Mouse (Mus musculus) Patski (cell line): ENCODE data around the gene Scube2. TPM values are rescaled to one million over a fixed set of nuclear protein-coding genes. Genes with fewer than 3 reads are reported as not detected.

Experiments
- ATAC-seq: fragments of 100-300 bp; one replicate; pipeline ENCODE4 v1.8.0; 2021
- CTCF ChIA-PET: fragments of 350-600 bp; sonication (Branson Sonifier 250); formaldehyde crosslinking; loops from one replicate; lab custom pipeline; 2022; ENCODE audit warnings: inconsistent platforms; lab: Charles Lee
- POLR2A ChIA-PET: fragments of 350-600 bp; sonication (Branson Sonifier 250); formaldehyde crosslinking; loops from one replicate; lab custom pipeline; 2022; ENCODE audit warnings: antibody characterized with exemption, inconsistent platforms; lab: Charles Lee
- DNase-seq: peaks from one replicate; pipeline ENCODE4 v3.0.0-alpha.2; 2011; ENCODE audit warnings: low read depth, low spot score
- H3K27me3 ChIP-seq: fragments of 371-371 bp; one replicate; pipeline ENCODE4 v1.5.1; 2021
- CTCF ChIP-seq: fragments of 100-300 bp; IDR thresholded peaks from one replicate; pipeline ENCODE4 v1.5.1; 2021
- in situ Hi-C: fragments of 300-500 bp; cut with MboI; formaldehyde crosslinking; loops from 3 replicates; pipeline ENCODE4 v1.11.1; 2018; ENCODE audit warnings: low pct_unique_long_range_greater_than_20kb, mixed read lengths
- polyA plus RNA-seq: library from polyadenylated mRNA; unstranded; gene quantifications from one replicate; pipeline ENCODE4 v1.2.3, GENCODE M21; 2021

Gene Scube2
- polyA plus RNA-seq, 1 experiment from 2014 or later: not detected

DNA sequence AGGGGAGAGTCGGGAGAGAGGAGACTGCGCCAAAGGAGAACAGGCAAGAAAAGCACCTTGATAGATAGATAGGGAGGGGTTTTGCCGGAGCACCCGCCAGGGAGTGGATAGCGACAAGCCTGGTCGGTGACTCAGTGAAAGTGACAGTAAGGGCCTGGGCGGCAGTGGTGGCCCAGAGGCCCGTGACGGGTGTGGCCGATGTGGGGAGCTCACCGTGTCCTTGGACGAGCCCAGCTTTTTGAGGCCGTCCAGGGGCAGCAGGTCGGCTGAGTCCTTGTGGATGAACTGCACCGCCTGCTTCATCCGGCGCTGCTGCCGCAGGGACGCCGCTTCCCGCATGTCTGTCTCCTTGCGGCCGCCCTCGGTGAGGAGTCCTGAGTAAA, 84.4 kb downstream of the Scube2 start:
- peaks cover 21% of the 10 kb centered on the region for H3K27me3 ChIP-seq
- POLR2A ChIA-PET: interaction anchor here (1.0 to 3.0 kb wide), 2 partner anchors 12 to 14 kb away, joined by 3 to 9 read pairs; no protein-coding TSS in a partner anchor
- no peak for TF ChIP-seq CTCF
- CTCF ChIA-PET: no interaction called here
- DNase-seq: no peak
- peak; percentile 41 for ATAC-seq
- in situ Hi-C loops: no loop called here

DNA sequence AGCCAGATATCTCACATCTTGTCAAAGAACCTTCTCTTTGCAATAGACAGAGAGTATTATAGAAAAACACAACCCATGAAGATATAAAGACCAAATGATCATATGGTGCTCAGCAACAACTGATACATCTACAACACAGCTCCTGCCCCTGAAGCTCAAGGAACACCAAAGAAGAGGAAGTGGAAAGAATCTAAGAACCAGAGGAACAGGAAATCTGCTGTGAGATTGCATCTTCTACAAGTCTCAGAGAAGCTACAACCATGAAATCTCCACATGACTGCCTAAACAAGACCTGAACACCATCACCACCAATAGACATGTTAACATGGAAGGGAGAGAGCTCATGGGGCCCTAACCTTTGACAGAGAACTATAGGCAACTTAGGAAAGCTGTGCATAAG, 93.2 kb downstream of the Scube2 start:
- CTCF ChIA-PET: no interaction called here
- no peak for TF ChIP-seq CTCF
- no peaks in the 10 kb centered on the region for H3K27me3 ChIP-seq
- in situ Hi-C loops: no loop called here
- POLR2A ChIA-PET: no interaction called here
- ATAC-seq (no peak), DNase-seq (no peak)

DNA sequence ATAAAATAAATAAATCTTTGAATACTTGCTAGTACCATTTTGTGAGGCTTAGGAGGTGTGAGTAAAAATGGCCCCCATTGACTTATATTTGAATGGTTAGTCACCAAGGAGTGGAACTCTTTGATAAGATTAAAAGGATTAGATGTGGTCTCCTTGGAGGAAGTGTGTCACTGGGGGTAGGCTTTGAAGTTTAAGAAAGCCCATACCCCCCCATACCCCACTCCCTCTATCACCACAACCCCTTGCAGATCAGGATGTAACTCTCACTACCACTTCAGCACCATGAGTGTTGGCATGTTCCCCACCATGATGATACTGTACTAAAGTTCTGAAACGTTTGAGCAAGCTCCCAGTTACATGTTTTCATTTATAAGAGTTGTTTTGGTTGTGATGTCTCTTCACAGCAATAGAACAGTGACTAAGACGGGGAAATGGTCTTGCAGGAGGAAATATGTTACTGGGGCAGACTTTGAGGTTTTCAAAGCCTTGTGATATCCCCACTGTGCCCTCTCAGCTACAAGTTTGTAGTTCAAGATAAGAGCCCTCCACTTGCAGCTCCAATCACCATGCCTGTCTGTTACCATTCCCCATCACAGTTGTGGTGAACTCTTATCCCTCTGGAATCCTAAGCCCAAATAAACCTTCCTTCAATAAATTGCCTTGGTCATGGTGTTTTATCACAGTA, 96.6 kb downstream of the Scube2 start:
- ChIA-PET CTCF (interaction anchor here (1.3 to 1.8 kb wide), 2 partner anchors 11 to 24 kb away, joined by 3 to 5 read pairs; no protein-coding TSS in a partner anchor), POLR2A (no interaction called here)
- TF ChIP-seq CTCF: no peak
- in situ Hi-C loops: no loop called here
- no peak for DNase-seq
- H3K27me3 ChIP-seq: no peaks in the 10 kb centered on the region
- no peak for ATAC-seq

DNA sequence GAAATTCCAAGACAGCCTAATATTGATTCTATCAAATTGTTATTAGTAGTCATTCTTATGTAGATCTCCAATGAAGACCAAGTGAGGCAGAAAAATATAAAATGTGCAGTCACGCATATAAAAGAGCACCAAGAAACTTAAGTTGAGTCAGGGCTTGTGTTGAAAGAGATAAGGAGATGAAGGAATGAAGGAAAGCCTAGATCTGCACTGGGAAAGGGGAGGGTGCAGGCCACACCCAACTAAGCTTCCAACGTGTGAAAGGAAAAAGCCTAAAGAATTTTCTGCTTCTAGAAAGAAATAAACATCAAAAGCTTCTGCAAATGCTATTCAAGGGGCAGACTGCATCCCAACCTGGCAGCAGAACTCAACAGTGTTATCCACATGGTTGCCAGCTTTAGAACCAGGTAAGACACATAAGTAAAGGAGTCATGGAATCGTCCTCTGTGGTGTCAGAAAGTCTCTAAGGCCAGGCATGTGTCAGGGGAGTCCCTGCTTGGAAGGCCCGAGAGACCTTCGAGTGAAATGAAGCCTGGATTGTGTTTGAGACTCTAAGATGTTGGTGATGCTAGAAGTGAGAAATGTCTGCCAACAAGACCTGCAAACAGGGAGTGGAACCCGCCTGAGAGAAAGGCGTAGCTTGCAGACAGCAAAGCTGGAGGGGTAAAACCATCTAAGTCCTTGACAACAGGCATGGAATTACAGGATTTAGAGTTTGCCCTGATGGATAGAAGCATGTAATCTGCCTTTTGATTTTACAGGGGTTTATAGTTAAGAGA, 97.7 kb downstream of the Scube2 start:
- ATAC-seq: no peak
- ChIA-PET CTCF (interaction anchor here (1.3 kb wide), 1 partner anchor 12 kb away, joined by 3 read pairs; no protein-coding TSS in a partner anchor), POLR2A (interaction anchor here (0.9 kb wide), 1 partner anchor 13 kb away, joined by 3 read pairs; no protein-coding TSS in a partner anchor)
- in situ Hi-C loops: no loop called here
- TF ChIP-seq CTCF: no peak
- no peak for DNase-seq
- no peaks in the 10 kb centered on the region for H3K27me3 ChIP-seq

DNA sequence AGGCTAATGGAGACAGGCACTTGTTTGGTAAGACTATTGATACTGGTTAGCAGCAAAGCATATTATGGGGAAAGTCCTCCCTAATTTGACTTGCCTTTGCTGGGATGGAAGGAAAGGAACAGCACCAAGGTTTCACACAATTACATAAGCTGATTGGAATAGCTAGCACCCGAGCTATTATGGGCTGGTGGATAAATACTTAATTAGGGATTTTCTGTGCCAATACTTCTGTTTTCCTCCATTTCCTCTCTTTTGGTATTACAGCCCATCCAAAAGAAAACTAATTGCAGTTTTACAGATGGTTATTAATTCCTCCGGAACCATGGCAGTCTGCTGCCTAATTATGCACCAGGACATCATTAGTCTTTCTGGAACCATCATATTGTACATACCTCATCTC, 101.5 kb downstream of the Scube2 start:
- CTCF ChIA-PET: interaction anchor here (2.4 kb wide), 1 partner anchor 16 kb away, joined by 5 read pairs; no protein-coding TSS in a partner anchor
- ATAC-seq: no peak
- POLR2A ChIA-PET: no interaction called here
- no peak for TF ChIP-seq CTCF
- in situ Hi-C loops: no loop called here
- no peak for DNase-seq
- H3K27me3 ChIP-seq: no peaks in the 10 kb centered on the region

DNA sequence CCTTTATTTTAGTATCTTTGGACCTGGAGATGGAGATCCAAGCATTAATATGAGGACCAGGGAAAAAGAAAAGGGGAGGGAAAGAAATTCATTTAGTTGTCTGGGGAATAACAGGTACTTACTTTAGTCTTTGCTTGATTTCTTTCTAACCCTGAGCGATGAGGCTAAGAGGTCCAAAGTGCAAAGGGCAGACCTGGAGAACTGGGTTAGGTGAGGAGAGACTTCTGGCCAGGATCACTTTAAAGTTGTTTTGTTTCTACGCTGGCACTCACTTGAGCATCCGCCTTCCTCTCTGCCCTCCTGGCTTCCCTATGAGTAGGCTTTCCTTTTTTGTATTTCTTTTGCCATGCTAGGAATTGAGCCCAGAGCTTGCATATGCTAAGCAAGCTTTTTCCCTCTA, 109.2 kb downstream of the Scube2 start:
- ATAC-seq: no peak
- POLR2A ChIA-PET: no interaction called here
- in situ Hi-C loops: no loop called here
- DNase-seq: no peak
- no peak for TF ChIP-seq CTCF
- CTCF ChIA-PET: no interaction called here
- no peaks in the 10 kb centered on the region for H3K27me3 ChIP-seq

DNA sequence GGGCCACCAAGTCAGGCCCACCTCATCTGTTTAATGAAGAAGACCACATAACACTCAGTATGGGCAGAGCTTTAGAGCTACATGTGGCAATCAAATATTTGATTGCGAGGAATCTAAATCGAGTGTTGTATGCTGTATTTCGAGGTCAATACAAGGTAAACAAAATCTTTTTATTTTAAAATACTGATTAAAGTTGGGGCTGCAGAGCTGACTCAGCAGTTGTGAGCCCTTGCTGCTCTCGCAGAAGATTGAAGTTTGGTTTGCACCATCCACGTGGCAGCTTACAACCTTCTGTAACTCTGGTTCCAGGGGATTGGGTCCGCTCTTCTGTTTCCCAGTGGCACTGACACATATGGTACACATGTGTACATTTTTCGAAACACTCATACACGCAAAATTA, 111.4 kb downstream of the Scube2 start:
- CTCF ChIA-PET: no interaction called here
- in situ Hi-C loops: no loop called here
- DNase-seq: no peak
- POLR2A ChIA-PET: no interaction called here
- no peak for ATAC-seq
- H3K27me3 ChIP-seq: no peaks in the 10 kb centered on the region
- no peak for TF ChIP-seq CTCF

DNA sequence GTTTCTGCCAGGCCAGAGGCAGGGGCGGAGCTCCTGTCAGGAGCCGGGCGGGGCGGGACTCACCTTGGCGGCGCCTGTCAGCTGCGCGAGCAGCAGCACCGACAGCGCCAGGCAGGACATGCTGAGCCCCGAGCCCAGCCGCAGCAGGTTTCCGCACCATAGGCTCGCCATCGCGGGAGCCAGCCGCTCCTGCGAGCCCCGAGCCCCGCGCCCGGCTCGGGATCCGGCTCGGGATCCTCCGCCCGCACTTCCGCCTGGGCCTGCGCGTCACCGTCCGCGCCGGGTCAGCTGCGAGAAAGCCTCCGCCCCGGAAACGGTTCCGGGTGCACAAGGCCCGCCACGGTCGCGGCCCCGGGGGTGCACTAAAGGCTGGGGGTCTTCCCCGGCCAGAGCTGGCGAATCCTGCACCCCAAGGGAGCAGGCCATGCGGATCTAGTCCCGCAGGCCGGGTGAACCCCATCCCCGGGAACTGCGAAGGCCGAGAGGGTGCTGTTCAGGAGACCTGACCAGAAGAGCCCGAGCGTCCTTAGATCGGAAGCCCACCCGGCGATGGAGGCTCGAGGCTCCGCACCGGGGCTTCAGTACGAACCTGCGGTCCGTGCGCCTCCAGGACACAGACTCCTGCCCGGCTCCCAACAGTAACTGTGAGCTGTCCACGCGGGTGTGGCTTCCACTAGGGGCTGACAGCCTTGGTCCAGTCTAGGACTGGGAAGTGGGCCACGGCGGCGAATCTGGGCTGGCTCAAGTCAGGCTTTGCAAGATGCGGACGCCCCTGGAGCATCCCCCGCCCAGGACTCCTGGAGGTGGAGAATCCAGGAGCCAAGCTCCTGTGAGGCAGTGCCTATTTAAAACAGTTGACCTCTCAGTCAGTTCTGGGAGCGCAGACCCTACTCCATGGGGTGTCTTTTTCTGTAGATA, 113.2 kb downstream of the Scube2 start, which contains the start of gene Tmem9b:
Gene Tmem9b, minus strand, starts transcription at position 868 of the 918 bp plus-strand sequence.
- CTCF ChIA-PET: interaction anchor here (0.7 to 1.1 kb wide), 3 partner anchors 10 to 134 kb away, joined by 3 to 4 read pairs (median 3); no protein-coding TSS in a partner anchor
- in situ Hi-C loops: no loop called here
- H3K27me3 ChIP-seq: no peaks in the 10 kb centered on the region
- no peak for TF ChIP-seq CTCF
- DNase-seq (no peak), ATAC-seq (peak; percentile 86)
- POLR2A ChIA-PET: interaction anchor here (1.4 kb wide), 1 partner anchor 28 kb away, joined by 3 read pairs; no protein-coding TSS in a partner anchor

DNA sequence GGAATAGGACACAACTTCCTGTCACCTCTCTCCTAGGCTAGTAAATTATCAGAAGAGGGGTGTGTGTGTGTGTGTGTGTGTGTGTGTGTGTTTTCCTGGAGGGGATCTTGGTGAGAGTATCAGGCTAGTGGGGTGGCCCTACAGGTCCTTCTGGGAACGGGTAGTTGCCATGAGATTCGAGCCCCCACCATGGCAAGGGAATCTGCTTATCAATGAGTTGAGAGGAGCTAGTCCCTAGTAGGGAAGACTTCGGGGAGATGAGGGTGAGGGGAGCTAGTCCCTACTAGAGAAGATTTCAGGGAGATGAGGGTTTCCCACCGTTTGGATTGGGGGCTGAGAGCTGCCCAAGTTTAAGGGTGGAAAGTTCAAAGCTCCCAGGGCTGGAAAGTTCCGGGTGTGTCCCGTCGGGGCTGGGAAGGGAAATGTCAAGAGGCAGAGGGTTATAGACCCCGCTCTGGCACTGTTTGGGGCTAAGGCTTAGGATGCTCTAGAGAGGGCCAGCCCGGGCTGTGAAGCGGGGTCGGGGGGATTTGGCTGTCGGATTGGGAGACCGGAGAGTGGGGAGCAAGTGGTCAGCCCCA, 114.0 kb downstream of the Scube2 start:
- ATAC-seq: peak; percentile 15
- TF ChIP-seq CTCF: no peak
- CTCF ChIA-PET: interaction anchor here (0.7 to 1.0 kb wide), 2 partner anchors 9 to 134 kb away, joined by 3 to 4 read pairs; no protein-coding TSS in a partner anchor

More for the DNA sequence above, 114.0 kb downstream of the Scube2 start:
- POLR2A ChIA-PET: interaction anchor here (0.6 to 1.4 kb wide), 2 partner anchors 23 to 29 kb away, joined by 3 read pairs; no protein-coding TSS in a partner anchor
- DNase-seq: no peak
- in situ Hi-C loops: no loop called here
- no peaks in the 10 kb centered on the region for H3K27me3 ChIP-seq

Other genes starting within 250 kb of the Scube2 start
- 183 TPM for gene St5, start 162.1 kb downstream of the Scube2 start, polyA plus RNA-seq
- gene Akip1, start 162.0 kb downstream of the Scube2 start, polyA plus RNA-seq: 43.0 TPM
- gene BC051019, start 141.8 kb downstream of the Scube2 start, polyA plus RNA-seq: 0.55 TPM
- 0.19 TPM for gene Ascl3, start 134.0 kb downstream of the Scube2 start, polyA plus RNA-seq
- 58.3 TPM for gene Tmem9b, start 112.8 kb downstream of the Scube2 start, polyA plus RNA-seq
- gene Nrip3, start 83.7 kb downstream of the Scube2 start, polyA plus RNA-seq: 0.54 TPM
- gene Dennd5a, start 94.8 kb upstream of the Scube2 start, polyA plus RNA-seq: 112 TPM
- 42.8 TPM for gene Tmem41b, start 121.2 kb upstream of the Scube2 start, polyA plus RNA-seq
- gene Ipo7, start 152.6 kb upstream of the Scube2 start, polyA plus RNA-seq: 98.5 TPM
- 12.5 TPM for gene Zfp143, start 195.5 kb upstream of the Scube2 start, polyA plus RNA-seq